Mouse (Mus musculus) left cerebral cortex, adult 2 months (tissue): ENCODE data around the gene Usp22. TPM values are rescaled to one million over a fixed set of nuclear protein-coding genes. Genes with fewer than 3 reads are reported as not detected.
"Not testable (repeated sequence)": the region's sequence is repeated elsewhere in the genome, so short reads cannot be mapped to it uniquely, and the experiment has no call there.

Experiments used
- DNase-seq, 2 experiments: peaks; one replicate each; pipeline ENCODE4 v3.0.0; 2021 to 2022; ENCODE audit warnings: low spot score in 2 of 2, mixed read lengths in 1 of 2; ENCODE audit errors: extremely low spot score in 1 of 2
- H3K27ac ChIP-seq: fragments of 200-600 bp; 2 replicates; pipeline ENCODE4 v1.8.1; 2022
- H3K4me3 ChIP-seq: fragments of 200-600 bp; 2 replicates; pipeline ENCODE4 v1.8.1; 2022
- CTCF ChIP-seq: fragments of 200-600 bp; IDR thresholded peaks from 2 replicates; pipeline ENCODE4 v1.8.1; 2022; ENCODE audit warnings: antibody characterized with exemption, mild to moderate bottlenecking, moderate library complexity
- intact Hi-C: fragments of 180-260 bp; cut with DNase I; formaldehyde crosslinking; loops from one replicate; pipeline ENCODE4 v1.15.1; 2025
- total RNA-seq, 2 experiments: library from RNA; stranded (reverse); gene quantifications; 2 replicates each; pipeline ENCODE4 v1.2.3; 2021

Gene Usp22
- total RNA-seq, 2 experiments from 2014 or later: 194 to 209 TPM

GRCm38 (mm10) chr11:61155727-61156126 lies 19.1 kb downstream of the Usp22 start:
- Histone ChIP-seq H3K4me3 (no peak overlapping the region), H3K27ac (no peak overlapping the region)
- peak in 1 of 2 experiments; percentile 34 for DNase-seq
- intact Hi-C loops: no loop called here
- TF ChIP-seq CTCF: peak; percentile 42

DNA sequence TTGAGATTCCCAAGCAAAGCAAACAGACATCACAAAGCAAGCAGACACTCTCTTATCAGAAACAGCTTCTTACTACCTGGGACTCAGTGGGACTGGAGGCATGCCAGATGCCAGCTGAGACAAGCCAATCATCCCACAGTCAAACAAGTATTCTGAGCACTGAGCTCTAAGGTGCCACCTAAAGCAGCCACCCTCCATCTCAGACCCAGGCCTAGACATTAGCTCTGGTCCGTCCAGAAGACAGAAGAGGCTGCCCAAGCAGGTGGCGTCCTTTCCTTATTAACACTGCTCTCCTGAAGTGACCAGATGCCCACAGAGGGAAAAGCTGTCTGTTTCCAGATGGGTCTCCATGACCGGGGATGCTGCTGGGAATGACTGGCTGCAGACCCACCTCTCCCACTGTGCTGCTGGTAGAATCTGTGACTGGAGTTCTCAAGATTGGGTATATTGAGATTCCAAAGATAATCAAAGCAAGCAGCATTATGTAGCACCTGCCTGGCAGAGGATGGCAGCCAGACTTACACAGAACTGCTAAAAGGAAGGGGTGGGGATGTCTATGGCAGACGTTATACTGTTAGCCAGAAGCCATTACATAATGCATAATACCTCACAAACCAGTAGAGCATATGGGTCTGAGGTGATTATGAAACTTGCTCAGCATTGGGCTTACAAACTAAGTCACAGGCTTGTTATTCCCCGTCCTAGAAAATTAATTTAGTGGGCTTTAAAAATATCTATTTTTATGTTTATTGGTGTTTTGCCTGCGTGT lies 24.4 kb downstream of the Usp22 start:
- intact Hi-C loops: no loop called here
- no peak for DNase-seq
- H3K27ac ChIP-seq: peak overlapping the region; percentile 20; the same call in 1 of the 2 replicates
- H3K4me3 ChIP-seq: no peak overlapping the region
- TF ChIP-seq CTCF: no peak

GRCm38 (mm10) chr11:61147300-61147683 lies 27.6 kb downstream of the Usp22 start:
- DNase-seq: peak; percentile 46 to 53
- H3K4me3 ChIP-seq: peak overlapping the region; percentile 41
- intact Hi-C loops: no loop called here
- H3K27ac ChIP-seq: no peak overlapping the region
- peak; percentile 29; the same call in 1 of the 2 replicates for TF ChIP-seq CTCF

- peak overlapping the region; percentile 41 for H3K4me3 ChIP-seq
These were observed 28.1 kb downstream of the Usp22 start for GRCm38 (mm10) chr11:61146645-61147299.

GRCm38 (mm10) chr11:61145551-61145950 lies 29.3 kb downstream of the Usp22 start:
- intact Hi-C loops: no loop called here

More at GRCm38 (mm10) chr11:61146645-61147299, 28.1 kb downstream of the Usp22 start:
- peak; percentile 21 for TF ChIP-seq CTCF
- no peak overlapping the region for H3K27ac ChIP-seq
- no peak for DNase-seq
- intact Hi-C loops: no loop called here

DNA sequence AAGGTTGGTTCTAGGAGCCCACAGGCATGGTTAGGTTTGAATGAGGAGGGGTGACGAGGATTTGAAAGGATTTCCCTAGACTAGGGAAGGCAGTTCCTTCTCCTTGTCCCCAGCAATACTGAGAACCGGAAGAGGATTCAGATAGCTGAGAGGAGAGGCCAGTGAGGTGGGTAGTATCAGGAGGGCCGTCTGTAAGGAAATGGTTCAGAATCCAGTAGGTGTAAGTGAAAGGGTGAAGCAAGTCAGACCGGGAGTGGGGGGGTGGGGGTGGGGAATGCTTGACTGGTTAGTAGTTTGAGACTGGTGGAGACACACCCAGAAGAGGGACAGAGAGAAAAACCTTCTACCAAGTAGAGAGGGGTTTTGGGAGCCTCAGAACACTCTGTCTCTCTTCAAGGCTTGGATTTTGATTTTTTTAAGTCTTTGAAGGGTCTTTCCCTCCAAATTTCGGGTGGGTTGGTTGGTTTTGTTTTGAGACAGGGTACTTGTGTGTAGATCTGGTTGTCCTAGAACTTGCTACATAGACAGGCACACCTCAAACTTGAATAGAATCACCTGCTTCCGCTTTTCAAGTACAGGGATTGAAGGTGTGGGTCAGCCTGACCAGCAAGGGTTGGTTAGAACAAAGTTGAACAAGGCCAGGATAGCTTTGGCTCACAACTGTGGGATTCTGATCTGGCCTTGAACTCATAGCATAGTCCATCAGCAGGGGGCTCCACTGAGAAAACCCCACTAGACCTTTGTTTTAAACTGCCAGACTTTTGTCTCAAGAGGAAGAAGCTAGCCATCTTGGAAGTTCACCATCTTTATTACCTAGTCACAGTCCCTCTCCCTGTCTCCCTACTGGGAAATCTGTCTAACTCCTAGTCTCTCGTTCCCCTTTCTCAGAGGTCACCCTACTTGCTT lies 31.0 kb downstream of the Usp22 start:
- H3K4me3 ChIP-seq: no peak overlapping the region
- peak; percentile 30 for TF ChIP-seq CTCF
- H3K27ac ChIP-seq: no peak overlapping the region
- intact Hi-C loops: loop anchor here (5.0 kb wide), 1 partner anchor 37 kb away; no protein-coding TSS in a partner anchor
- DNase-seq: no peak

More at GRCm38 (mm10) chr11:61145551-61145950, 29.3 kb downstream of the Usp22 start:
- no peak for TF ChIP-seq CTCF
- Histone ChIP-seq H3K27ac (no peak overlapping the region), H3K4me3 (no peak overlapping the region)
- no peak for DNase-seq

DNA sequence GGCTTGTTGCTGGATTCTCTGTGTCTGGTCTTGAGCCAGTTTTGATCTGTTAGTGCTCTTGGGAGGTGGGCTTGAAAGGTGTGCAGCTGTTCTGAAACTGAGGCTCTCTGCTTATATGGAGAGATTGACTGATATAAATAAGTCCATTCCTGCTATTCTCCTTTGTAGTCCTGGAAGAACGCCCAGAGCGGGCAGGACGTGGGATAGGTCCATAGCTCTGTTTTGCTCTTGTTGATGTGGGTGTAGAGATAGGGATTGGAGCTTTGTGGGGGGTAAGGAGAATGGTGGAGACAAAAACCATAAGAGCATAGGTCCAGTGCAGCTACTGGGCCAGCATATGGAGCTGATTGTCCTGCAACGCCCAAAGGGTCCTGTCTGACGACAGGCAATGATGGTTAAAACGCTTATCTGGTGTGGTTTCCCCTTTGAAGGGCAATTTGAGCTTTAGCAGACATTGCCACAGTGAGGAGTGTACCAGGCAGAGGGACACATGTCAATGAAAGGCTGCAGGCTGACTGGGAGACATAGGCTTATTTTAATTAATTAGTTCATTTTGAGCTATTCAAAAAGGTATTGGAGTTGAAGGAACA lies 31.8 kb downstream of the Usp22 start:
- no peak for DNase-seq
- TF ChIP-seq CTCF: no peak
- Histone ChIP-seq H3K4me3 (no peak overlapping the region), H3K27ac (no peak overlapping the region)
- intact Hi-C loops: loop anchor here (5.0 kb wide), 1 partner anchor 36 kb away; no protein-coding TSS in a partner anchor

- no peak overlapping the region for H3K27ac ChIP-seq
- intact Hi-C loops: loop anchor here (5.0 kb wide), 1 partner anchor 35 kb away; no protein-coding TSS in a partner anchor
- no peak overlapping the region for H3K4me3 ChIP-seq
- TF ChIP-seq CTCF: no peak
- no peak for DNase-seq
These were observed 32.6 kb downstream of the Usp22 start for GRCm38 (mm10) chr11:61142262-61142661.

GRCm38 (mm10) chr11:61141693-61142092 lies 33.2 kb downstream of the Usp22 start:
- Histone ChIP-seq H3K4me3 (no peak overlapping the region), H3K27ac (no peak overlapping the region)
- intact Hi-C loops: loop anchor here (5.0 kb wide), 1 partner anchor 34 kb away; no protein-coding TSS in a partner anchor
- TF ChIP-seq CTCF: no peak
- DNase-seq: no peak

DNA sequence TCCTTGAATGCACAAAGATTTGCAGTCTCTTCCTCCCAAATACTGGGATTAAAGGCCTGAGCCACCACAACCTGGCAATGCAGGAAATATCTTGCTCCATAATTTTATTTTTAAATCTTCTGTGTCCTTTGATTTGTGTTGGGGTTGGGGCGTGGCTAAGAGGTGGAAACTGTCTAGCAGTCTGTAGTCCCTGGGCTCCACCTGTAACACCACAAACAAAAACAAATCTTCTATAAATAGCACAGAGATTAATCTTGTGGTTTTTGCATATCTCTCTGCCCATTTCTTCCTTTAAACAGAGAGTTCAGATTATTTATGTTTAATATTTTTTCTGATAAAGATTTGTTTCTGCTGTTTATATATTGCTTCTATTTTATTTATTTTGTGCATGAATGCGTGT lies 41.9 kb downstream of the Usp22 start:
- no peak overlapping the region for H3K4me3 ChIP-seq
- intact Hi-C loops: no loop called here
- no peak overlapping the region for H3K27ac ChIP-seq
- no peak for DNase-seq
- no peak for TF ChIP-seq CTCF

- DNase-seq: not testable (repeated sequence)
These were observed 44.2 kb downstream of the Usp22 start for GRCm38 (mm10) chr11:61130646-61131045.

More at GRCm38 (mm10) chr11:61130646-61131045, 44.2 kb downstream of the Usp22 start:
- intact Hi-C loops, H3K27ac ChIP-seq, H3K4me3 ChIP-seq: not testable (repeated sequence)
